Mouse (Mus musculus) lung, postnatal 0 days (tissue): ENCODE data around the gene Fry.

ENCODE experiments used
- CTCF ChIP-seq: IDR thresholded peaks from 2 replicates; pipeline ENCODE4 v1.5.1; 2016; ENCODE audit warnings: antibody characterized with exemption, mild to moderate bottlenecking
- EP300 ChIP-seq: IDR thresholded peaks from 2 replicates; pipeline ENCODE4 v1.6.1; 2016; ENCODE audit warnings: antibody characterized with exemption, mild to moderate bottlenecking, control low read depth

DNA sequence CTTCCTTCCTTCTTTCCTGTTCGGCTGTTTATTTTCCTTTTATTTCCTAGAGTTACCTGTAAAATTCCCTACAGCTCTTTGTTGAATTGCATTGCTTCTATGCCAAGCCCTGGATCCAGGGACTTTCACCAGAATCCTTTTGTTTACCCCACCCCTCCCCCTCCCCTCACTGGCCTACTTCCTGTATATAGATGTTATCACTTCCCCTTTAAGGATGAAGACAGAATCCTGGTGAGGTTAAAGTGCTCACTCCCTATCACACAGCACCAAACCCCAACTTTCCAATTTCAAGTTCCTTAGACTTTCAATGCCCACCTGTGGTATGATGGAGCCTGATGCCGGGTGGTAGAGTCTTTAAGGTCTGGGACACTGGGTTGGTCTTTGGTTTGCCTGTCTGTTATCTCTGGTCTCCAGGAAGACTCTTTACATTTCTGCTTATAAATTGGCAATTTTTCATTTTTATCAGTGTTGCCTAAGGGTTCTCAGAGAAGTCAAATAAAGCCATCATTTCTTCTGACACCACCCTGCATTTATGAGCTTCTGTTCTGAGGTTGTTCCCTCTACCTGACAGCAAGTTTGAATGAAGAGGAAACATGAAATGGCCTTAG is 59.9 kb downstream of the Fry start:
- no peak for TF ChIP-seq CTCF
- TF ChIP-seq EP300, result no peak
